Mouse (Mus musculus): Measurements from ENCODE around the gene Gm11492. TPM values are rescaled to one million over a fixed set of nuclear protein-coding genes. Genes with fewer than 3 reads are reported as not detected.

Gm11492 gene
- total and polyA plus RNA-seq, 3 experiments = 0.04 TPM; not detected in 2

DNA sequence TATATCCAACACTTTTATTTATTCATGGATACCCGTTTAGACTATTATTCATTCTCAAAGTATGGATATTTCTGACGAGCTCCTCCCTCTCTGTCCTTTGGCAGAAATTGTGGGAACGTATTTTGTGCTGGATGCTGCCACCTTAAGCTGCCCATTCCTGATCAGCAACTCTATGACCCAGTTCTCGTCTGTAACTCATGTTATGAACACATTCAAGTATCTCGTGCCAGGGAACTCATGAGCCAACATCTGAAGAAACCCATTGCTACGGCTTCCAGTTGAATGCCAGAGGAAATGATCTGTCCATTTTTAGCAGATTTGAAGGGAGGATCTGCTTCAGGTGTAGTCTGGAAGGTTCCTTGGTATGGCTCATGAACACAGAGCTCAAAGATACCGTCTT lies 47.5 kb downstream of the Gm11492 start:
- no peak overlapping the region for H3K4me3 ChIP-seq
- TF ChIP-seq CTCF (IDR thresholded peaks at IDR 0.05) = no peak
- TF ChIP-seq EP300 (IDR thresholded peaks at IDR 0.05; ENCODE audit: insufficient read depth, low read depth, low read length) = no peak
- TF ChIP-seq POLR2A (IDR thresholded peaks at IDR 0.05; ENCODE audit: insufficient read depth, low read depth, low read length) = no peak
- 84% methylated on average over 7 of the region's 7 CpGs for WGBS
- DNase-seq = no peak
- H3K36me3 ChIP-seq (ENCODE audit: control insufficient read depth, insufficient read depth, low read length) = no peaks in the 10 kb centered on the region; the same call in none of the 2 replicates
- H3K4me1 ChIP-seq (ENCODE audit: control insufficient read depth, insufficient read depth, low read length) = no peaks in the 10 kb centered on the region
- H3K9ac ChIP-seq (ENCODE audit: low read depth, low read length) = no peak overlapping the region
- H3K27ac ChIP-seq = no peak overlapping the region
- no peaks in the 10 kb centered on the region for H3K27me3 ChIP-seq (ENCODE audit: control insufficient read depth, insufficient read depth, low read length)
- intact Hi-C loops (cut with DNase I) = no loop called here
- no peaks in the 10 kb centered on the region; the same call in 1 of the 2 replicates for H3K79me2 ChIP-seq (replicated peaks; ENCODE audit: control insufficient read depth, insufficient read depth, low read length)

DNA sequence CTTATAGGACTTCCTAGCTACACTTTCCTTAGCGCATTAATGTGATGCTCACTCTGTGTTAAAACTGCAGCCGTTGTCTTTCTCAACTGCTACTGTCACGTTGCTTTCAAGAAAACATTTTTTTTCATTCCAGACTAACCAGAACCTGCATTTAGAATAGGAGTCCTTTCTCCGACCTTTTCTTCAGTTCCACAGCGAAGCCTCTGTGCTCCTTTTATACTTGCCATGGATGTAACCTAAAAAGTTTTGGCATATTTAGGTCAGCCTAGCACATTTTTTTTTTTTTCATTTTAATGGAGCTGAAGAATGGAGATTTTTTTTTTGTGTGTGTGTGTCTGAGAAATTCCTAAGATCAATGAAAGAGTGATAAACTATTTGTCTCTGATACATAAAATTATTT lies 49.1 kb downstream of the Gm11492 start:
- H3K36me3 ChIP-seq (ENCODE audit: control insufficient read depth, insufficient read depth, low read length) = no peaks in the 10 kb centered on the region; the same call in none of the 2 replicates
- no peak overlapping the region for H3K9ac ChIP-seq (ENCODE audit: low read depth, low read length)
- intact Hi-C loops (cut with DNase I) = no loop called here
- no peaks in the 10 kb centered on the region; the same call in 1 of the 2 replicates for H3K79me2 ChIP-seq (replicated peaks; ENCODE audit: control insufficient read depth, insufficient read depth, low read length)
- no peak for DNase-seq
- H3K27me3 ChIP-seq (ENCODE audit: control insufficient read depth, insufficient read depth, low read length) = no peaks in the 10 kb centered on the region
- H3K4me3 ChIP-seq = no peak overlapping the region
- TF ChIP-seq CTCF (IDR thresholded peaks at IDR 0.05) = no peak
- TF ChIP-seq EP300 (IDR thresholded peaks at IDR 0.05; ENCODE audit: insufficient read depth, low read depth, low read length) = no peak
- TF ChIP-seq POLR2A (IDR thresholded peaks at IDR 0.05; ENCODE audit: insufficient read depth, low read depth, low read length) = no peak
- no peak overlapping the region for H3K27ac ChIP-seq
- WGBS = 89% methylated on average over 5 of the region's 5 CpGs
- no peaks in the 10 kb centered on the region for H3K4me1 ChIP-seq (ENCODE audit: control insufficient read depth, insufficient read depth, low read length)

DNA sequence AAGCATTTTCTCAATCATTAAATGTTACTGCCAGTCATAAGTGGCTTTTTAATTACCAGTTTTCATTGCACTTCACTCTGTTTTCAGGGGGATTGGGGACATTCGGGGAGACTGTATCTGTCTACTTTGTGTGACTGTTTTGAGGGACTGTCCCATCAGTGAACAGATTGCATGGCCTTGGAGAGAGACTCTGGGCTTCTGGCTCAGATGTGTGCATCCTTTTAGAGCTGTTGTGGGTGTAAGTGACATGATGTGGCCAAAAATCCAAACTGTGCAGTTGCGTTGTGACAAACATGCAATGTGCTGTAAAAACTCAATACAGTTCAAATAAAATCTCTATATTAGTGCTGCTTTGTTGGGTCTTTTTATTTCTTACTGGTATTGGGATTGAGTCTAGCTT lies 49.5 kb downstream of the Gm11492 start:
- 98% methylated on average over 2 of the region's 2 CpGs for WGBS
- H3K4me1 ChIP-seq (ENCODE audit: control insufficient read depth, insufficient read depth, low read length) = no peaks in the 10 kb centered on the region
- intact Hi-C loops (cut with DNase I) = no loop called here
- no peak overlapping the region for H3K27ac ChIP-seq
- no peaks in the 10 kb centered on the region for H3K27me3 ChIP-seq (ENCODE audit: control insufficient read depth, insufficient read depth, low read length)
- H3K36me3 ChIP-seq (ENCODE audit: control insufficient read depth, insufficient read depth, low read length) = no peaks in the 10 kb centered on the region; the same call in none of the 2 replicates
- no peaks in the 10 kb centered on the region; the same call in 1 of the 2 replicates for H3K79me2 ChIP-seq (replicated peaks; ENCODE audit: control insufficient read depth, insufficient read depth, low read length)
- no peak overlapping the region for H3K9ac ChIP-seq (ENCODE audit: low read depth, low read length)
- no peak overlapping the region for H3K4me3 ChIP-seq
- DNase-seq = no peak
- no peak for TF ChIP-seq POLR2A (IDR thresholded peaks at IDR 0.05; ENCODE audit: insufficient read depth, low read depth, low read length)
- no peak for TF ChIP-seq CTCF (IDR thresholded peaks at IDR 0.05)
- TF ChIP-seq EP300 (IDR thresholded peaks at IDR 0.05; ENCODE audit: insufficient read depth, low read depth, low read length) = no peak

DNA sequence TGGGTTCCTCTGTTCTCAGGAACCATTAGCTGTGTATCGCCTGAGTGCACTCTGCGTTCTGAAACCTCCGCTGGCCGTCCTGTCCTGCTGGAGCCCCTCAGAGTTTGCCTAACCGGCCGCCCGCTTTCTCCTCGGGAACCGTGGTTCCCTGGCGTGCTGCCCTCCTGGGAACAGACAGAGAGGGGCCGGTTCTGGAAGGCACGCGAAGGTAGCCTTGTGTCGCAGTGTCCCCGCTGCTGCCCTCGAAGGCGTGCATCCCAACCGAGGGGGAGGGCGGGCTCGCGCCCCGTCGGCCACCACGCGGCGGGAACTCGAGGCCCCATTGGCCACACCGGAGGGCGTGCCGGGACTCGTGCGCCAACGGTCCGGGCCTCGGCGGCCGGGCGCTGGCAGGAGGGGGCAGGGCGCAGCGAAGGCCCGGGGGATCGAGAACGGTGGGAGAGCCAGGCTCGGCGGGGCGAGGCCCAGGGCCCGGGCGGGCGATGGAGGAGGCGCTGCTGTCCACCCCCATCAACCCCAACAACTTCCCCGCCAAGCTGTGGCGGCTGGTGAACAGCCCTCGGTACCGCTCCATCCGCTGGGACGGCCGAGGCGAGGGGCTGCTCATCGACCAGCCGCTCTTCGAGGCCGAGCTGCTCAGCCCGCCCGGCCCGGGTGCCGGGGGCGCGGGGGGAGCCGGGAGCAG lies 50.5 kb downstream of the Gm11492 start, which contains the start of gene Hsf5:
TSS of gene Hsf5 (plus strand) at position 375 of the 685 bp plus-strand sequence.
- 90% methylated on average over 64 of the region's 69 CpGs for WGBS
- no peaks in the 10 kb centered on the region for H3K4me1 ChIP-seq (ENCODE audit: control insufficient read depth, insufficient read depth, low read length)
- H3K27me3 ChIP-seq (ENCODE audit: control insufficient read depth, insufficient read depth, low read length) = no peaks in the 10 kb centered on the region
- no peak for TF ChIP-seq POLR2A (IDR thresholded peaks at IDR 0.05; ENCODE audit: insufficient read depth, low read depth, low read length)
- no peak for TF ChIP-seq CTCF (IDR thresholded peaks at IDR 0.05)
- TF ChIP-seq EP300 (IDR thresholded peaks at IDR 0.05; ENCODE audit: insufficient read depth, low read depth, low read length) = no peak
- no peak within 1 kb of the TSS for H3K9ac ChIP-seq (ENCODE audit: low read depth, low read length)
- no peaks in the 10 kb centered on the region; the same call in 1 of the 2 replicates for H3K79me2 ChIP-seq (replicated peaks; ENCODE audit: control insufficient read depth, insufficient read depth, low read length)
- no peak within 1 kb of the TSS for H3K4me3 ChIP-seq
- no peak for DNase-seq
- intact Hi-C loops (cut with DNase I) = no loop called here
- H3K36me3 ChIP-seq (ENCODE audit: control insufficient read depth, insufficient read depth, low read length) = no peaks in the 10 kb centered on the region; the same call in none of the 2 replicates
- H3K27ac ChIP-seq = no peak within 1 kb of the TSS

DNA sequence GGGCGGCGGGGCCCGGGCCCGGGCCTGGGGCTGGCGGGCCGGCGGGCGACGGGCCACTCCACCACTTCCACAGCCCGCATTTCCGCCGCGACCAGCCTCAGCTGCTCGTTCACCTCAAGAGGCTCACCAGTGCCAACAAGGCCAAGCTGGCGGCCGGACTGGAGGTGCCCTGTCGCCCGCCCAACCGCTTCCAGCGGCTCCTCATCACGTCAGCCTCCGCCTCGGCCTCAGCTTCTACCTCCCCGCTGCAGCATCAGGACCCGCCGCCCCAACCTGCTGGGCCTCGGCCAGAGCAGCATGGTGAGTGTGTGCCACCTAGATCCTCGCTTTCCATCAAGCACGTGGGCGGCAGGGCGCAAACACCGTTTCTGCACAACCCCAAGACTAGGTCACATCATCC lies 51.2 kb downstream of the Gm11492 start:
- Histone ChIP-seq H3K9ac (ENCODE audit: low read depth, low read length) (no peak overlapping the region), H3K79me2 (replicated peaks; ENCODE audit: control insufficient read depth, insufficient read depth, low read length) (no peaks in the 10 kb centered on the region; the same call in 1 of the 2 replicates), H3K4me1 (ENCODE audit: control insufficient read depth, insufficient read depth, low read length) (no peaks in the 10 kb centered on the region), H3K27ac (no peak overlapping the region), H3K27me3 (ENCODE audit: control insufficient read depth, insufficient read depth, low read length) (no peaks in the 10 kb centered on the region), H3K36me3 (ENCODE audit: control insufficient read depth, insufficient read depth, low read length) (no peaks in the 10 kb centered on the region; the same call in none of the 2 replicates), H3K4me3 (no peak overlapping the region)
- 94% methylated on average over 32 of the region's 32 CpGs for WGBS
- intact Hi-C loops (cut with DNase I) = no loop called here
- TF ChIP-seq POLR2A (IDR thresholded peaks at IDR 0.05; ENCODE audit: insufficient read depth, low read depth, low read length) (no peak), EP300 (IDR thresholded peaks at IDR 0.05; ENCODE audit: insufficient read depth, low read depth, low read length) (no peak), CTCF (IDR thresholded peaks at IDR 0.05) (no peak)
- no peak for DNase-seq

Other genes with a start within 250 kb of the Gm11492 start
- 1 to 10 TPM; 6.3 to 6.9 TPM for gene Ppm1e, start 207.6 kb upstream of the Gm11492 start, total RNA-seq (2021)
- gene Ppm1e, start 207.6 kb upstream of the Gm11492 start, polyA plus RNA-seq (2012; rRNA removed) = 1.8 and 4.4 TPM in 2 replicates
- gene Rad51c, start 161.7 kb upstream of the Gm11492 start, total RNA-seq (2021) = 1 to 10 TPM in 1 of 2 experiments, under 1 TPM in 1; 0.89 to 1.7 TPM
- gene Rad51c, start 161.7 kb upstream of the Gm11492 start, polyA plus RNA-seq (2012; rRNA removed) = 0.35 and 0.97 TPM in 2 replicates
- under 1 TPM in 1 of 2 experiments, not detected in 1; 0.23 TPM for gene Tex14, start 161.6 kb upstream of the Gm11492 start, total RNA-seq (2021)
- 0.08 and 0.35 TPM in 2 replicates for gene Tex14, start 161.6 kb upstream of the Gm11492 start, polyA plus RNA-seq (2012; rRNA removed)
- 10 to 100 TPM; 36.7 to 38.6 TPM for gene Sept4, start 2.2 kb downstream of the Gm11492 start, total RNA-seq (2021)
- gene Sept4, start 2.2 kb downstream of the Gm11492 start, polyA plus RNA-seq (2012; rRNA removed) = 39.9 and 54.4 TPM in 2 replicates
- 10 to 100 TPM; 24.7 to 27.8 TPM for gene Mtmr4, start 25.5 kb downstream of the Gm11492 start, total RNA-seq (2021)
- 7.9 and 19.0 TPM in 2 replicates for gene Mtmr4, start 25.5 kb downstream of the Gm11492 start, polyA plus RNA-seq (2012; rRNA removed)
- under 1 TPM in 1 of 2 experiments, not detected in 1; 0.05 TPM for gene Hsf5, start 50.5 kb downstream of the Gm11492 start, total RNA-seq (2021)
- 0.02 and 0.06 TPM in 2 replicates for gene Hsf5, start 50.5 kb downstream of the Gm11492 start, polyA plus RNA-seq (2012; rRNA removed)
- under 1 TPM; 0.42 to 0.45 TPM for gene Rnf43, start 96.1 kb downstream of the Gm11492 start, total RNA-seq (2021)
- 0.15 and 0.31 TPM in 2 replicates for gene Rnf43, start 96.1 kb downstream of the Gm11492 start, polyA plus RNA-seq (2012; rRNA removed)
- 10 to 100 TPM; 41.4 to 44.6 TPM for gene Supt4a, start 170.9 kb downstream of the Gm11492 start, total RNA-seq (2021)
- gene Supt4a, start 170.9 kb downstream of the Gm11492 start, polyA plus RNA-seq (2012; rRNA removed) = 47.5 and 80.4 TPM in 2 replicates
- not detected for gene Tspoap1, start 193.9 kb downstream of the Gm11492 start, total RNA-seq (2021)
- gene Tspoap1, start 193.9 kb downstream of the Gm11492 start, polyA plus RNA-seq (2012; rRNA removed) = 0.09 and 0.66 TPM in 2 replicates
- gene Mpo, start 226.9 kb downstream of the Gm11492 start, total RNA-seq (2021) = not detected
- 0.10 TPM in 1 of 2 replicates, not detected in the other for gene Mpo, start 226.9 kb downstream of the Gm11492 start, polyA plus RNA-seq (2012; rRNA removed)

All from heart, adult 2 months (tissue).